Mouse (Mus musculus): Measurements from ENCODE around the gene Dnajc3. TPM values are rescaled to one million over a fixed set of nuclear protein-coding genes. Genes with fewer than 3 reads are reported as not detected.
"Not testable (repeated sequence)": the region's sequence is repeated elsewhere in the genome, so short reads cannot be mapped to it uniquely, and the experiment has no call there.

The Dnajc3 gene
- polyA plus RNA-seq, 1 experiment, result 13.1 TPM

- TF ChIP-seq POLR2A (IDR thresholded peaks at IDR 0.05; ENCODE audit: borderline replicate concordance, extremely low read depth, insufficient read depth, insufficient read length, poor library complexity, severe bottlenecking) (no peak), CTCF (IDR thresholded peaks at IDR 0.05; ENCODE audit: borderline replicate concordance, extremely low read depth, insufficient read depth, insufficient read length) (no peak)
- DNase-seq (ENCODE audit: low read depth), result peak; percentile 60
Observed at GRCm38 (mm10) chr14:118958010-118958409, 20.2 kb downstream of the Dnajc3 start.

DNA sequence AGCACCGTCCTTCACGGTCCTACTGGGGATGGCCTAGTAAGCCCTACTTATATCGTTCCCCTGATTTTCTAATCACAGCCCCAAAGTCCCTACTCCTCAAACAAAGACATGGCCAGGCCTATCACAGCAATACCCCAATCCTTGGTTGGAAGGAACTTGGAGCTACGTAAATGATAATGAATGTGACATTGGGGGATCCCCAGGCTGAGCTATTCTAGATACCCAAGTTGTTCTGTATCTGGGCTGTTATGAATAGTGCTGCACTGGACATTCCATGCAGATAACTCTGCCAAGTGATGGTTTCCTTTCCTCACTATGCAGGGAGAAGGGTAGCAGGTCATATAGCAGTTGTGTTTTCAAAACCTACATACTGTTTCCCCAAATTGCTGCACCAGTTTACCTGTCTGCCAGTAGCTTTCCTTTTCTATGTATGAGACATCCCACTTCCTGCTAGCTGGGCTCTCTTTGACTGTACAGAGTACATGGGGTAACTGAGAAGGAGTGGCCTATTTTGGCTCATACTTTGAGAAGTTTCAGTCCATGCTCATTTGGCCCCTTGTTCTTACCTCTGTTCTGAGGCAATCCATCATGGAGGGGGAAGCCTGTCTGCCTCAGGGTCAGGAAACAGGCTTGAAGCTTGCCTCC, 27.7 kb downstream of the Dnajc3 start:
- TF ChIP-seq POLR2A (IDR thresholded peaks at IDR 0.05; ENCODE audit: borderline replicate concordance, extremely low read depth, insufficient read depth, insufficient read length, poor library complexity, severe bottlenecking), result no peak
- TF ChIP-seq CTCF (IDR thresholded peaks at IDR 0.05; ENCODE audit: borderline replicate concordance, extremely low read depth, insufficient read depth, insufficient read length), result no peak
- DNase-seq (ENCODE audit: low read depth), result no peak

- DNase-seq (ENCODE audit: low read depth), result no peak
- TF ChIP-seq CTCF (IDR thresholded peaks at IDR 0.05; ENCODE audit: borderline replicate concordance, extremely low read depth, insufficient read depth, insufficient read length) (no peak), POLR2A (IDR thresholded peaks at IDR 0.05; ENCODE audit: borderline replicate concordance, extremely low read depth, insufficient read depth, insufficient read length, poor library complexity, severe bottlenecking) (no peak)
Observed at GRCm38 (mm10) chr14:118967646-118968045, 29.9 kb downstream of the Dnajc3 start.

- DNase-seq (ENCODE audit: low read depth), result no peak
- TF ChIP-seq CTCF (IDR thresholded peaks at IDR 0.05; ENCODE audit: borderline replicate concordance, extremely low read depth, insufficient read depth, insufficient read length), result no peak
- TF ChIP-seq POLR2A (IDR thresholded peaks at IDR 0.05; ENCODE audit: borderline replicate concordance, extremely low read depth, insufficient read depth, insufficient read length, poor library complexity, severe bottlenecking), result no peak
Observed at GRCm38 (mm10) chr14:118972268-118972667, 34.5 kb downstream of the Dnajc3 start.

GRCm38 (mm10) chr14:118977136-118977816, 39.5 kb downstream of the Dnajc3 start:
- no peak for DNase-seq (ENCODE audit: low read depth)
- TF ChIP-seq POLR2A (IDR thresholded peaks at IDR 0.05; ENCODE audit: borderline replicate concordance, extremely low read depth, insufficient read depth, insufficient read length, poor library complexity, severe bottlenecking), result no peak
- no peak for TF ChIP-seq CTCF (IDR thresholded peaks at IDR 0.05; ENCODE audit: borderline replicate concordance, extremely low read depth, insufficient read depth, insufficient read length)

DNA sequence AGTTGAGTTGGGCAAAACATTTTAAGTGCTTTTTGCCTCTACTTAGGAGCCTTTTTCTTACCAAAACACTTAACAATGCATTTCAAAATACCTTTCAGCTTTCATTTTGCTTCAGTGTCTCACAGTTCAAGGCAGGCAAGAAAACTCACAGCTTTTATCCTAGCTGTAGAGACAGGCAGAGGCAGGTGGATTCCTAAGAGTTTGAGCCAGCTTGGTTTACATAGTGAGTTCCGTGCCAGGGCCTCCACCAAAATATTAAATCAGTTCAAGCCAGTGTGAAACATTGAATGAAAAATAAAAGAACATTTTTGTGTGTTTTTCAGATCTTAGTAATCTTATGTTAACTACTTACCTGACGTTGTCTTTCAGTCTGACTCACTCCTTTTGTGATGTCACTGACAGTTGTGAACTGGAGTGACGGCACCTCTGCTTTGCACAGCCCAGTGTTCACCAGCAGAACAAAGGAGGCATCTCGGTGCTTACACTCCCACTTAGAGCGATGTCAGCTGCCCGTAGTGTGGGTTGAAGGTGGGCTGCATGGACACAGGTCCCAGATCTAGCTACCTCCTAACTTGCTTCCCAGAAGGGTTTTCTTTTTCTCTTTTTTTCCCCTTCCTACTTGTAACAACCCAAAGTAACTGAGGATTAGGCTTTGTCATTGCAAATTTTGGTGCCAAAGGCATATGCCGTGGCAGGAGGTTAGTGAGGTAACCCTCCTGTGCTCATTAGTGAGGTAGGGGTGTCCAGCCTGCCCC, 42.0 kb downstream of the Dnajc3 start:
- TF ChIP-seq POLR2A (IDR thresholded peaks at IDR 0.05; ENCODE audit: borderline replicate concordance, extremely low read depth, insufficient read depth, insufficient read length, poor library complexity, severe bottlenecking) (no peak), CTCF (IDR thresholded peaks at IDR 0.05; ENCODE audit: borderline replicate concordance, extremely low read depth, insufficient read depth, insufficient read length) (no peak)
- DNase-seq (ENCODE audit: low read depth), result no peak

GRCm38 (mm10) chr14:118980358-118980757, 42.6 kb downstream of the Dnajc3 start:
- DNase-seq (ENCODE audit: low read depth), result no peak
- TF ChIP-seq CTCF (IDR thresholded peaks at IDR 0.05; ENCODE audit: borderline replicate concordance, extremely low read depth, insufficient read depth, insufficient read length), result no peak
- TF ChIP-seq POLR2A (IDR thresholded peaks at IDR 0.05; ENCODE audit: borderline replicate concordance, extremely low read depth, insufficient read depth, insufficient read length, poor library complexity, severe bottlenecking), result no peak

- DNase-seq (ENCODE audit: low read depth), result no peak
- TF ChIP-seq CTCF (IDR thresholded peaks at IDR 0.05; ENCODE audit: borderline replicate concordance, extremely low read depth, insufficient read depth, insufficient read length) (no peak), POLR2A (IDR thresholded peaks at IDR 0.05; ENCODE audit: borderline replicate concordance, extremely low read depth, insufficient read depth, insufficient read length, poor library complexity, severe bottlenecking) (no peak)
Observed at GRCm38 (mm10) chr14:118980890-118981289, 43.1 kb downstream of the Dnajc3 start.

DNA sequence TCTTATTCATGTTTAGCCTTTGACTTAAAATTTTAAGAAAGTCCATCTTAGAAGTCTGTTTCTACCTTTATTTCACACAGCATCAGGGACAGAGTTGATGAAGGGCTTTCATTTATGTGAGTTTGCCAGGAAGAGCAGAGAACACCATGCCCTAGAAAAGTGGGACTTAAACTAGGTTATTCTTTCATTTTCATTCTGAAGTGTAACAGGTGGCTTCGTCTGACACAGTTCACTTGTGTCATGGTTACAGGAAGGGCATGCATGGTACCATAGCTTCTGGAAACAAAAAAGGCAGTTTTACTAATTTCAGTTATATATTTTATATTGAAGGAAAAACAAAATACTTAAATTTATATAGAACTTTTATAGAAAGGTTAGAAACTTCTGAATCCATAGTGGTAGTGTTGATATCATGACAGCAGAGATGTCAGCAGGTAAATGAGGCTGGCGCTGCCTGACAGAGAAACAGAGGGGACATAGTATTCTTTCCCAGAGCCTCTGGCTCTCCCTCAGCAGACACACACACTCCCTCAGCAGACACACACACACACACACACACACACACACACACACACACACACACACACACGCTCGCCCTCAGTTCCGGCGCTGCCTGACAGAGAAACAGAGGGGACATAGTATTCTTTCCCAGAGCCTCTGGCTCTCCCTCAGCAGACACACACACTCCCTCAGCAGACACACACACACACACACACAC, 44.1 kb downstream of the Dnajc3 start:
- DNase-seq (ENCODE audit: low read depth), result not testable (repeated sequence)

GRCm38 (mm10) chr14:118982429-118983045, 44.8 kb downstream of the Dnajc3 start:
- peak; percentile 24 for DNase-seq (ENCODE audit: low read depth)

GRCm38 (mm10) chr14:118983396-118983795, 45.6 kb downstream of the Dnajc3 start:
- no peak for DNase-seq (ENCODE audit: low read depth)
- TF ChIP-seq POLR2A (IDR thresholded peaks at IDR 0.05; ENCODE audit: borderline replicate concordance, extremely low read depth, insufficient read depth, insufficient read length, poor library complexity, severe bottlenecking), result no peak
- TF ChIP-seq CTCF (IDR thresholded peaks at IDR 0.05; ENCODE audit: borderline replicate concordance, extremely low read depth, insufficient read depth, insufficient read length), result no peak
